Mouse (Mus musculus): ENCODE data around the gene Rras2. TPM values are rescaled to one million over a fixed set of nuclear protein-coding genes. Genes with fewer than 3 reads are reported as not detected.
A peak's percentile ranks its signal among the peaks of the same experiment; 100 is the strongest.

The Rras2 gene
- polyA plus RNA-seq, 1 experiment from 2014 or later, result 8.1 TPM

DNA sequence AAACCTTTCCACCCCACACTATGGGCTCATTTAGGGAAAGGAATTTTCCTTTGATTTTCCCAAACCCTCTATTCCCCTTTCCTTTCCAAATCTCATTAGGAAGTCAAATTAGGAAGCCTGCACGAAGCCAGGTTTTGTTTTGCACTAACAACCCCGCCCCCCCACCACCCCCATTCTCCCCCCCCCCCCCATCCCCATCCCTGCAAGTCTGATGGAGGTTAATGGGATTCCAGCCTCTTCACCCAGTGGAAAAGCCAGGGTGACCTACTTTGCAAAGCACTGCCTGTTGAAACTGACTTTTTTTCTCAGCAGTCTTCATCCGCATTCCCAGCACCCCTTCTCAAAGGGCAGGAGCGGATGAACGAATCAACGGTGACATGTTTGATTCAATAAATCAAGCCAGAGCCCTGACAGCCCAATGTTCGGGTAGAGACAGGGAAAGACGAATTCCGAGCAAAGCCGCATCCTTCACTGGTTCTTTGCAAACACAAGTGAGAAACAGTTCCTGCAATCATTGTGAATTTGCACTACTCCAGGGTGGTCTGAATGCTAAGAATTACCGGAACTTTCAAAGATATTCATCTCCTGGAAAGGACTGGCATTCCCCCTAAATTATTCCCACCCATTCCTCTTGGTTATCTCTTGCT, 97.4 kb downstream of the Rras2 start:
- WGBS (ENCODE audit: insufficient replicate concordance), result 10% methylated on average over 11 of the region's 11 CpGs
- no peak for TF ChIP-seq EP300 (IDR thresholded peaks at IDR 0.05; ENCODE audit: low read depth)
- Histone ChIP-seq H3K9me3 (ENCODE audit: low read length) (no peaks in the 10 kb centered on the region), H3K27ac (ENCODE audit: low read depth) (no peak overlapping the region), H3K4me1 (ENCODE audit: insufficient read depth) (peaks cover 3% of the 10 kb centered on the region; the same call in 1 of the 2 replicates), H3K27me3 (ENCODE audit: insufficient read depth, low read length) (no peaks in the 10 kb centered on the region), H3K36me3 (replicated peaks; ENCODE audit: insufficient read depth, low read length) (no peaks in the 10 kb centered on the region), H3K9ac (replicated peaks) (peak overlapping the region; percentile 45), H3K4me3 (ENCODE audit: low read depth, low read length) (peak overlapping the region; percentile 53), H3K4me2 (ENCODE audit: low read depth, low read length) (peak overlapping the region; percentile 70)
- no peak for ATAC-seq
- no peak for DNase-seq

- Histone ChIP-seq H3K36me3 (replicated peaks; ENCODE audit: insufficient read depth, low read length) (no peaks in the 10 kb centered on the region), H3K9me3 (ENCODE audit: low read length) (no peaks in the 10 kb centered on the region), H3K4me2 (ENCODE audit: low read depth, low read length) (no peak overlapping the region), H3K9ac (replicated peaks) (no peak overlapping the region), H3K4me3 (ENCODE audit: low read depth, low read length) (no peak overlapping the region), H3K4me1 (ENCODE audit: insufficient read depth) (peaks cover 3% of the 10 kb centered on the region; the same call in 1 of the 2 replicates), H3K27me3 (ENCODE audit: insufficient read depth, low read length) (no peaks in the 10 kb centered on the region), H3K27ac (ENCODE audit: low read depth) (no peak overlapping the region)
- ATAC-seq, result no peak
- no peak for DNase-seq
- 76% methylated on average over 3 of the region's 3 CpGs for WGBS (ENCODE audit: insufficient replicate concordance)
- TF ChIP-seq CTCF (IDR thresholded peaks at IDR 0.05; ENCODE audit: low read depth), result no peak
- TF ChIP-seq EP300 (IDR thresholded peaks at IDR 0.05; ENCODE audit: low read depth), result no peak
These were observed 98.7 kb downstream of the Rras2 start for GRCm38 (mm10) chr7:114018861-114019260.

DNA sequence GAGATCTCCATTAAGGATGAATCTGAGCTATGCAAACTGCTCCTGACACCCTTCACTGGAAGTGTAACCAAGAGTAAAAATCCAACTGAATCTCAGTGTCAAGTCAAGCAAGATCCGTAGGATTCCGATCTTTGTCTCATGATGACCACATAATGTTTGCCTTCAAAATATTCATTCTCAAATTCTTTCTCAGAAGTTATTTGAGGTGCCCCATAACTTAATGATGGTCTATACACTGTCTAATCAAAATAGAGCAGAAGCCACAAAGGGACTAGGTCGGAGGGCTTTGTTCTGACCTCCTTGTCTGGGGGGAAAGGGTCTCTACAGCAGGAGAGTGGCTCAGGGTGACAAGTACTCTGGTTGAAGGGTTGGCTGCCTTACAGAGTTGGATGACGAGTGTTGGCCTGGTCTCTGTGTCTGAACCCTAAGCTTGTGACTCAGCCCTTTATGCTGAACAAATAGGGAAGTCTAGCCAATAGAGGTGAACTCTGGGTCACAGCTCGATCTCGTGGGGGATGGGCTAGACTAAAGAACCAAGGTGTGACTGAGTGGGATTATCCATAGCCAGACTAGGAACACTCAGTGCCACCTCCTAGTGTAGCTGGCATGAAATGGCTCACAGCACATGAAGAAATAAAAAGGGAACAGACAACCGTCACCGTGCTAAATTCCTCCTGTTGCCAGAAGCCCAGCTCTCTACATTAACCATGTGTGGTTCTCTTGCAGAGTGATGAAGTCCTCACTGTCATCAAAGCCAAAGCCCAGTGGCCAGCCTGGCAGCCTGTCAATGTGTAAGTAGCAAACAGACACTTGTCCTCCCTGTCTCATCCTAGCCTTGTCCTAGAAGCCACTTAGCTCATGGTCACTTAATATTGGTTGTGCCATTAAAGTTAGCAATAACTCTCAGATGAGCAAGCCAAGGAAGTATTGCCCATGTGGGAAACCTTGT, 101.3 kb downstream of the Rras2 start:
- Histone ChIP-seq H3K27me3 (ENCODE audit: insufficient read depth, low read length) (no peaks in the 10 kb centered on the region), H3K36me3 (replicated peaks; ENCODE audit: insufficient read depth, low read length) (no peaks in the 10 kb centered on the region), H3K9me3 (ENCODE audit: low read length) (no peaks in the 10 kb centered on the region), H3K4me3 (ENCODE audit: low read depth, low read length) (no peak overlapping the region), H3K27ac (ENCODE audit: low read depth) (no peak overlapping the region), H3K9ac (replicated peaks) (no peak overlapping the region), H3K4me2 (ENCODE audit: low read depth, low read length) (no peak overlapping the region), H3K4me1 (ENCODE audit: insufficient read depth) (peaks cover 3% of the 10 kb centered on the region; the same call in 1 of the 2 replicates)
- 60% methylated on average over 8 of the region's 8 CpGs for WGBS (ENCODE audit: insufficient replicate concordance)
- no peak for DNase-seq
- peak; percentile 53 for ATAC-seq
- no peak for TF ChIP-seq EP300 (IDR thresholded peaks at IDR 0.05; ENCODE audit: low read depth)

- ATAC-seq (no peak), DNase-seq (no peak)
- H3K27me3 ChIP-seq (ENCODE audit: insufficient read depth, low read length), result no peaks in the 10 kb centered on the region
- no peak overlapping the region for H3K4me2 ChIP-seq (ENCODE audit: low read depth, low read length)
- H3K4me3 ChIP-seq (ENCODE audit: low read depth, low read length), result no peak overlapping the region
- H3K36me3 ChIP-seq (replicated peaks; ENCODE audit: insufficient read depth, low read length), result no peaks in the 10 kb centered on the region
- H3K9me3 ChIP-seq (ENCODE audit: low read length), result no peaks in the 10 kb centered on the region
- TF ChIP-seq EP300 (IDR thresholded peaks at IDR 0.05; ENCODE audit: low read depth) (no peak), CTCF (IDR thresholded peaks at IDR 0.05; ENCODE audit: low read depth) (no peak)
- no peaks in the 10 kb centered on the region for H3K4me1 ChIP-seq (ENCODE audit: insufficient read depth)
- H3K27ac ChIP-seq (ENCODE audit: low read depth), result no peak overlapping the region
- H3K9ac ChIP-seq (replicated peaks), result no peak overlapping the region
- WGBS (ENCODE audit: insufficient replicate concordance), result 51% methylated on average over 9 of the region's 9 CpGs
These were observed 105.7 kb downstream of the Rras2 start for GRCm38 (mm10) chr7:114011726-114012443.

- 46% methylated on average over 5 of the region's 5 CpGs for WGBS (ENCODE audit: insufficient replicate concordance)
These were observed 110.0 kb downstream of the Rras2 start for GRCm38 (mm10) chr7:114007565-114007964.

GRCm38 (mm10) chr7:114006456-114006855, 111.1 kb downstream of the Rras2 start:
- H3K4me3 ChIP-seq (ENCODE audit: low read depth, low read length), result no peak overlapping the region
- TF ChIP-seq CTCF (IDR thresholded peaks at IDR 0.05; ENCODE audit: low read depth) (no peak), EP300 (IDR thresholded peaks at IDR 0.05; ENCODE audit: low read depth) (no peak)
- no peaks in the 10 kb centered on the region for H3K4me1 ChIP-seq (ENCODE audit: insufficient read depth)
- no peak overlapping the region for H3K9ac ChIP-seq (replicated peaks)
- no peak overlapping the region for H3K4me2 ChIP-seq (ENCODE audit: low read depth, low read length)
- H3K27me3 ChIP-seq (ENCODE audit: insufficient read depth, low read length), result no peaks in the 10 kb centered on the region
- DNase-seq (no peak), ATAC-seq (no peak)
- no peaks in the 10 kb centered on the region for H3K36me3 ChIP-seq (replicated peaks; ENCODE audit: insufficient read depth, low read length)
- no peaks in the 10 kb centered on the region for H3K9me3 ChIP-seq (ENCODE audit: low read length)
- WGBS (ENCODE audit: insufficient replicate concordance), result 73% methylated on average over 8 of the region's 8 CpGs
- H3K27ac ChIP-seq (ENCODE audit: low read depth), result no peak overlapping the region

More at GRCm38 (mm10) chr7:114007565-114007964, 110.0 kb downstream of the Rras2 start:
- Histone ChIP-seq H3K4me2 (ENCODE audit: low read depth, low read length) (no peak overlapping the region), H3K36me3 (replicated peaks; ENCODE audit: insufficient read depth, low read length) (no peaks in the 10 kb centered on the region), H3K27ac (ENCODE audit: low read depth) (no peak overlapping the region), H3K9me3 (ENCODE audit: low read length) (no peaks in the 10 kb centered on the region), H3K27me3 (ENCODE audit: insufficient read depth, low read length) (no peaks in the 10 kb centered on the region), H3K4me3 (ENCODE audit: low read depth, low read length) (no peak overlapping the region), H3K4me1 (ENCODE audit: insufficient read depth) (no peaks in the 10 kb centered on the region), H3K9ac (replicated peaks) (no peak overlapping the region)
- no peak for TF ChIP-seq EP300 (IDR thresholded peaks at IDR 0.05; ENCODE audit: low read depth)
- peak; percentile 66 for TF ChIP-seq CTCF (IDR thresholded peaks at IDR 0.05; ENCODE audit: low read depth)
- peak; percentile 58 for DNase-seq
- no peak for ATAC-seq

Measured in liver, postnatal 0 days (tissue).